Mouse (Mus musculus): ENCODE measurements at regions not wholly inside any gene's neighbourhood (a gene's known extent, or its start where the extent isn't known, plus 50 kb on each side); places are given as distances from the start of the nearest gene placed in this dataset.
"Not testable (repeated sequence)": the region's sequence is repeated elsewhere in the genome, so short reads cannot be mapped to it uniquely, and the experiment has no call there.

DNA sequence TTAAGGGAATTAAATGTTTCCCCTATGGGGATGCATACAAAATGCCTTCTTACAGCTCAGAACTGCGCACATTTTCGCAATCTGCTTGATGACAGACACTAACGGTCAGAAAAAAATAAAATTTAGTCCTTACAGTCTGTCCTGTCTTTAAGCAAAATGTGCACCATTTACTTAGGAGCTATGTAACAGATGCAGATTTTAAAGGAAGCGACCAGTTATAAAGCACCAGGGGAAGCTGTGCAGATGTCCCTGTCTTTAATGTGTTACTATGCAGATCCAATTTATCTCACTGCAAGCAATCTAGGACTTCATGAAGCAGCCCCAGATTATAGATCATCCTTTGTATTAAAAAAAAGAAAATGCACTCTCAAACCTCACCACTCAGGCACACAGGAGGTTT, 148.8 kb upstream of the Gm10306 start:
- DNase-seq = no peak

DNA sequence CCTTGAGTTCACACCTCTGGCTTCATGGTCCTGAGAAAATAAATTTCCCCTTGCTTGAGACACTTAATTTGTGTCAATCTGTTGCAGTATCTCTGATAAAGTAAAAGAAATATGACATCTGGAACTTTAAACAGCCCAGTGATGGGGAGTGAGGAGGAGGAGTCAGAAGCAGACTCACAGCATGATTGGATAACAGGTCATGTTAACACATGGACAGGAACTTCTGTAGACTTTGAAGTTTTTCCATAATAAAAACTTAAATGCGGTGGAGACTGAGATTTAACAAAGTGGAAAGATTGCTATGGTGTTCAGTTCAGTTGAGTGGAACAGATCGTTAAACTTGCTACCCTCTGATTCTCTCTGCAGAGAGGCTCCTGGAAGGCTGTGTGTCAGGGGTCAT, 143.7 kb upstream of the Gm10306 start:
- DNase-seq = no peak

GRCm38 (mm10) chr4:94425525-94425924, 130.8 kb upstream of the Gm10306 start:
- not testable (repeated sequence) for DNase-seq

DNA sequence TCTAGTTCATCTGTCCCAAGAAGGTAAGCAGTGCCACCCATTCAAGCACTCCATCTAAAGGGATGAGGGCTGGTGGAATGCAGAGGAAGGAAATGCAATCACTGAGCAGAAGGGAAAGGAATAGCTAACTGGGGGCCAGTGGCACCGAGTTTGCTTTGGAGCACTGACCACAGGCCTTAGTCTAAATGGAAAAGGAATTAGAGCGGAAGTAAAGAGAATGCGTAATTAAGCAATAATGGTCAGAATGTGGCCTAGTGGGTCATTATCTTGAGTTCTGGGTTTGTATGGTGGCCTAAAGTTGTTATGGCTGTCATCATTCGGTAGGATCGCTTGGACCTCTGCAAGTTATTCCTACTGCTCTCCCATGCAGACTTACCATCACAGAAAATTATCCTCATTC, 128.8 kb upstream of the Gm10306 start:
- no peak for DNase-seq

DNA sequence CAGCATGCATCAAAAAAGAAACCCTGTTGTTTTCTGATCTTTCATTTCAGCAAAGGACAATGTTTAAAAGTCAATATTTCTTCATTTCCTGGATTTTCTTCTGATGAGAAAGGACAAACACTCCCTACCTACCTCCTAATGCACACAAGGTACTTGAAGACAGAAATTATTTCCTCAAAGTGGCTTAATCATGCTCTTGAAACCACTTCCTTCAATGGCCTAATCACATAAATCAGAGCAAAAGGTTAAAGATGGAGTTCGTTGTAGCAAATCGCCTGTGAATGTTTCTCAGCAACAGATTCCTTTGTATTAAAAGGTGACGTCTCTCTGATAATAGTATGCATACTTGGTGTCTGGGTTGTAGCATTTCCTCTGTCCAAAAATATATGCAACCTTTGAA, 124.3 kb upstream of the Gm10306 start:
- no peak for DNase-seq

DNA sequence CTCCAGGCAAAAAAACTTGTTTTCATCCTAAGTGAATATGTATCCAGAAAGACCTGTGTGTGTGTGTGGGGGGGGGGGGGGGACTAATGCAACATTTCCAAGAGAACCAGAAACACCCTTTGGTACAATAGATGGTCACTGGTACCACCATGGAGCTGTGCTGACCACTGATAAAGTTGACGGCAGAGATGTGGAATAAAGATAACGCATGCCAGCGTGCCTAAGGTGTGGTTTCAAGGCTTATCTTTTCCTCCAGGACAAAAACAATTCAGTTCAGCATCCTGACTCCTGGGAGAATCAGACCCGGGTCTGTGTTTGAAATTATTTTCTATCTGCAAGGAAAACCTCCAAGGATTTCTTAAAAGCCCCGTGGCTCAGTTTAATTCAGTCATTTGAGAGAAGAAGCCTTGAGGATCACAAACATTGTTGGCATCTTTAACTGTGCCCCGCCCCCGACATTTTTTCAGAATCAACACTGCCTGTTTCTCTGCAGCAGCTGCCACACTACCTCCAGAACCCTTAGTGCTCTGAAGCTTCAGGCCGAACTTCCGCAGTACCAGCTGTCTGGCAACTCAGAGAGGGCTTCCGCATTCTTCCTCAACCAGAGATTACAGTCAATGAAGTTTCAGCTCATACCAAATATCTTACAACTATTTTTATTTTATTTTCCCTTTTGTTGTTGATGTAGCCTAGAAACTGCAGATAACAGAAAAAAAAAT, 118.5 kb upstream of the Gm10306 start:
- no peak for DNase-seq

GRCm38 (mm10) chr4:94439159-94439836, 117.0 kb upstream of the Gm10306 start:
- no peak for DNase-seq

DNA sequence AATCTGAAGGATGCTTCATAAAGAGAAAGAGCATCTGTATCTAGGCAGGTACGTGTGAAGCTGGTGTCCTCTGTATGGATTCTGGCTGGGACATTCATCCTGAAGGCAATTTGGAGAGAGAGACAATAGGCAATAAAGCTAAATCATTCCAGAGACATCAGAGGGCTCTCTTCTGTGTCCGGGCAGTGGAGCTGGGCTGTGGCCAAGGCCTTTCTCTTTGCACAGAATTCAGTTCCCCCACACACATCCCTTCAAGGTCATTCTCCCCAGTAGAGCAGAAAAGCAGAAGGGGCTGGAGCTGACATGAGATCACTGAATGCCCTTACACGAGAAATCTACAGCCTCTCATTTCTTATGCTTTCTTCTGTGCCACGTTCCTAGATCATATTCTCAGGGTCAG, 109.7 kb upstream of the Gm10306 start:
- DNase-seq = no peak

All from spleen, adult 18-20 months (tissue).